Mouse (Mus musculus) liver, embryonic 16.5 days (tissue): ENCODE data around the gene Arid1b. TPM values are rescaled to one million over a fixed set of nuclear protein-coding genes. Genes with fewer than 3 reads are reported as not detected.

Experiments
- ATAC-seq: fragments of 200-750 bp; cut with Nextera tagmentation; 2 replicates; pipeline ENCODE4 v1.8.0; 2017; ENCODE audit warnings: low read depth, mild to moderate bottlenecking, moderate number of reproducible peaks, moderate library complexity
- H3K27ac ChIP-seq: fragments of 300-500 bp; sonication (generic); 2 replicates; pipeline ENCODE4 v1.5.1; 2014; ENCODE audit warnings: mild to moderate bottlenecking, low read length
- H3K27me3 ChIP-seq: fragments of 300-500 bp; sonication (generic); 2 replicates; pipeline ENCODE4 v1.6.1; 2014; ENCODE audit warnings: low read depth, low read length, mixed read lengths; ENCODE audit not compliant: control insufficient read depth, insufficient read depth
- H3K36me3 ChIP-seq: fragments of 300-500 bp; sonication (generic); 2 replicates; pipeline ENCODE4 v1.6.1; 2014; ENCODE audit warnings: mild to moderate bottlenecking; ENCODE audit not compliant: control insufficient read depth, insufficient read depth
- H3K4me1 ChIP-seq: fragments of 300-500 bp; sonication (generic); 2 replicates; pipeline ENCODE4 v1.6.1; 2014; ENCODE audit warnings: low read depth, low read length, mixed read lengths; ENCODE audit not compliant: control insufficient read depth
- H3K4me2 ChIP-seq: fragments of 300-500 bp; sonication (generic); 2 replicates; pipeline ENCODE4 v1.6.1; 2014; ENCODE audit warnings: low read depth, low read length, mixed read lengths
- H3K4me3 ChIP-seq: fragments of 300-500 bp; sonication (generic); 2 replicates; pipeline ENCODE4 v1.5.1; 2014; ENCODE audit warnings: low read depth, mild to moderate bottlenecking, low read length
- H3K9ac ChIP-seq: fragments of 300-500 bp; sonication (generic); 2 replicates; pipeline ENCODE4 v1.6.1; 2014; ENCODE audit warnings: low read depth, low read length
- H3K9me3 ChIP-seq: fragments of 300-500 bp; sonication (generic); replicated peaks from 2 replicates; pipeline ENCODE4 v1.6.1; 2016; ENCODE audit warnings: low read length; ENCODE audit not compliant: control insufficient read depth
- WGBS: fragments of 180-500 bp; shearing (Covaris S2); extraction: QIAGEN DNeasy Blood & Tissue Kit; methylation state at CpG from one replicate; pipeline ENCODE4 v1.1.7; 2014; ENCODE audit not compliant: insufficient replicate concordance; 5-methylcytosine and 5-hydroxymethylcytosine counted together
- polyA plus RNA-seq: library from polyadenylated mRNA; unstranded; fragments of >200 nt; fragmentation: Nextera tagmentation; extraction: Ambion mirVana; gene quantifications from 2 replicates; pipeline ENCODE4 v1.2.1, GENCODE M21; 2015

Gene Arid1b
- polyA plus RNA-seq, 1 experiment from 2014 or later: 3.2 TPM

DNA sequence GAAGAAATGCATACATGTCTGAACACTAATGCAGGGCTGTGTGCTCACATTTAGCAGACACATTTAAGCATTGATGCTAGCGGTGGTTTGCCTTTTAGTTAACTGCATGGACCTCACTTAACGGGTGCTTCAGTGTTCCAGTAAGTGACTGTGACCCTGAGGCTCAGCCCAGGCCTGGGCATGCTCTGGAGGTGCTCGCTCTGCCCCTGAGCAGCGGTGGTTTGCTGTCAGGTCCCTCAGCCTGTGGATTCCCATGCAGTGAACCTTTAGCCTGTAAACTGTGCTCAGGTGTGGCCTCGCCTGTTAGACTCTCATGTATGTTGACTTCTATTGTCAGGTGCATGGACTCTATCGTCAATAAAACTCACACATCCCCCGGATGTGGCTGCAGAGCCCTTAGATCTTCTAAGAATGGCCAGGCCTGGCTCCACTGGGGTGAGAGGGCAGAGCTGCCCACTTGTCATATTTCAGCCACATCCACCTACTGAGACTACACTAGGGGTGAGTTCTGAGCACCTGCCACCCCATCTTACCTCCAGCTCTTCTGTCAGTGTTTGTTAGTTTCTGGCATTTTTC is 169.2 kb downstream of the Arid1b start:
- H3K27ac ChIP-seq: no peak overlapping the region
- no peak for ATAC-seq
- WGBS: 72% methylated on average over 7 of the region's 7 CpGs

DNA sequence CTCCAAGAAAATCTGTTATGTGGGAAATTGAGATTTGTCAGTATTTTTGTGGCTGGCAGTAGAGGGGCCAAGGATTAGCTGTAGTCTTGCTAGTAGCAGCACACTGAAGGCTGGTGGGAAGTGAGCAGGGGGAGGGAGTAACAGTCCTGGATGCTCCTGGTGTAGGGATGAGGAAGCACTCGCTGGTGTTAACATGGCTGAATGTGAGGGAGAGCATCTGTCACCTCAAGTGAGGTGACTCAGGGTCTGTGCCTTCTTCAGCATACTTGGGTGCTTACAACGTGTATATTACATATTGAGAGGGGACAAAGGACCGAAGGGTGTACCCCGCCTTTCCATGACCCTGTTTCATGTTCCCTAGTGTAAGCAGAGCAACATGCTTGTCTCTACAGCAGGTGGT is 170.7 kb downstream of the Arid1b start:
- Histone ChIP-seq H3K4me2 (no peak overlapping the region), H3K9ac (no peak overlapping the region), H3K27ac (no peak overlapping the region), H3K9me3 (no peaks in the 10 kb centered on the region), H3K27me3 (no peaks in the 10 kb centered on the region), H3K4me3 (no peak overlapping the region), H3K4me1 (no peaks in the 10 kb centered on the region), H3K36me3 (no peaks in the 10 kb centered on the region)
- ATAC-seq: no peak
- 71% methylated on average over 4 of the region's 4 CpGs for WGBS

More for the DNA sequence above, 169.2 kb downstream of the Arid1b start:
- Histone ChIP-seq H3K4me2 (no peak overlapping the region), H3K9me3 (no peaks in the 10 kb centered on the region), H3K36me3 (no peaks in the 10 kb centered on the region), H3K9ac (no peak overlapping the region), H3K27me3 (no peaks in the 10 kb centered on the region), H3K4me1 (no peaks in the 10 kb centered on the region), H3K4me3 (no peak overlapping the region)

DNA sequence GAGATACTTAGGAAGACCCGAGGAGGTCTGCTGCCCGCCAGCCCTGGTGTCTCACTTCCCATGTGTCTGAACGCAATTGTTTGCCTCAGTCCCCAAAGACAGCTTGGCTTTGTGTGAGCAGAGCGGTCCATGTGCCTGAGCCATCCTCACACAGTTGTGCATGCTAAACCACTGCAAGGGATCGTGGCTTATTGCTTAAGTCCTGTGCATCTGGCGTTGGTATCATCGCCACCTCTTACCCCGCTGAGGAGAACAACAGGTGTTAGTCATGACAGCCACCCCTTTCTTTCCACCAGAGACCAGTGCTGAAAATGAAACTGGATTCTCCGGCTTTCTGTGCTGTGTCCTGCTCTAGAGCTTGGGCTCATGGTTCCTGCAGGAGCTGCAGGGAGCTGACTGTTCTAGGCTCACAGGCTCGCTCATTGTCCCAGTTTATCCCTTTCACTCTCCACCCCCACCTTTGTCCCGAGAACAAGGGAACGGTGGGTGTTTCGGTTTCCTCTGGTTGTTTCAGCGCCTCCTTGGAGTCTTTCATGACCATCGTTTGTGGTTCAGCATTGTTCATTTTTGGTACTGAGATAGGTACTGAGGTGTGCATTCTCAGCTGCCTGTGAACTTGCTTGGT is 171.2 kb downstream of the Arid1b start:
- Histone ChIP-seq H3K27ac (no peak overlapping the region), H3K4me3 (no peak overlapping the region), H3K4me1 (no peaks in the 10 kb centered on the region), H3K4me2 (no peak overlapping the region), H3K9ac (no peak overlapping the region), H3K9me3 (no peaks in the 10 kb centered on the region), H3K27me3 (no peaks in the 10 kb centered on the region), H3K36me3 (no peaks in the 10 kb centered on the region)
- WGBS: 70% methylated on average over 15 of the region's 15 CpGs
- no peak for ATAC-seq

DNA sequence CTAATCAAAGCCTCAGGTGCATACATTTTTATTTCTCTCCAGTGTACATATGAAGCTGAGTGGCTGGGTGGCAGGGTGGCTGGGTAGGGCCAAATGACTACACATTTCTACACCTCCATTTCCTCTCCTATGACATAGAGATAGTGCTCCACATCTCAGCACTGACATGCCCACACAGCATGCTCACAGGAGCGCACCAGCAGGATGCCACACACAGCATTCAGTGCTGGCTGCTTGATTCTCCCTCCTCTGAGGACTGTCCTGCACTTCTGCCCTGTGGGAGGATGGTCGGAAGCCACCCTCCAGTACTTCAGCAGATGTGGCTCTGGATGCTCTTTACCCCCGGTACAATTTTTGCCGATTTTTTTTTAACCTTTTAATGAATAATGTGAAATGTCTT is 172.0 kb downstream of the Arid1b start:
- Histone ChIP-seq H3K27ac (no peak overlapping the region), H3K36me3 (no peaks in the 10 kb centered on the region), H3K27me3 (no peaks in the 10 kb centered on the region), H3K4me3 (no peak overlapping the region), H3K9me3 (no peaks in the 10 kb centered on the region), H3K4me2 (no peak overlapping the region), H3K4me1 (no peaks in the 10 kb centered on the region), H3K9ac (no peak overlapping the region)
- WGBS: 84% methylated on average over 4 of the region's 4 CpGs
- no peak for ATAC-seq

DNA sequence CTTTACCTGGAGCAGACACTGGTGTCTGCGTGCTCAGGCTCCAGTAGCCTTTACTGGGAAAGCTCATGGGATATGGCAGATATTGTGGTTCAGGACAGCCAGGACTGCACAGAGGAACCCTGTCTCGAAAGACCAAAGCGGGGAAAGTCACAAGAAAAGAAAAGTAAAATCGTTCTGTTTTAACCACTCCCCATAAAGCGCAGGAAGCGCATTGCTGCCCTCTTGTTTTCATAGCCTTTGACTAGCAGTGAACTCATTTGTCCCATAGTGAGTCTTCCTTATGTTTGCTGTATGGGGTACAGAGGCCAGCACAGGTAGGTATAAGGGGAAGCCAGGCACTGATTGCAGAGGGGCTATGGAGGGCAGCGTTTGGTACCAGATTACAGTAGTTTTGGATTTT is 173.9 kb downstream of the Arid1b start:
- H3K4me1 ChIP-seq: no peaks in the 10 kb centered on the region; the same call in 1 of the 2 replicates
- no peak overlapping the region for H3K9ac ChIP-seq
- no peak overlapping the region for H3K27ac ChIP-seq
- no peak for ATAC-seq
- no peaks in the 10 kb centered on the region for H3K36me3 ChIP-seq
- no peaks in the 10 kb centered on the region for H3K27me3 ChIP-seq
- H3K4me3 ChIP-seq: no peak overlapping the region
- H3K9me3 ChIP-seq: no peaks in the 10 kb centered on the region
- H3K4me2 ChIP-seq: no peak overlapping the region
- WGBS: 77% methylated on average over 7 of the region's 7 CpGs

DNA sequence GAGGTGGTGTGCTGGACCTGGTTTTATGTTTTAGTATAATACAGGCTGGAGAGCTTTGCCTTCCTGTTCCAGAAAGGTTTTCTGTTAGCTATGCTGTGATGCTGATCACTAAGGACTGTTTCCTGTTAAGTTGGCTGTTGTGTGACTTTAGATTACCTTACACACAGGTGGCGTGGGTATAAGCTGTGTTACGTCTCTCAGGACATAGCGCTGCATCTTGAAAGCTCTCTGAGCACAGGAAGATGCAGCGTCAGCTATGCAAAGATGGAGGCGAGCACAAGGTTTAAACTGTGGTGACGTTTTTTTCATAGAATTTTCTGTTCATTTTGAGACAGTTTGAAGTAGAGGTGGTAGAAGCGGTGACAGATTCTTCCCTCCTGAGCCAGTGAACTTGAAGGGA is 174.5 kb downstream of the Arid1b start:
- Histone ChIP-seq H3K9ac (no peak overlapping the region), H3K9me3 (no peaks in the 10 kb centered on the region), H3K27ac (no peak overlapping the region), H3K4me3 (no peak overlapping the region), H3K4me1 (no peaks in the 10 kb centered on the region; the same call in 1 of the 2 replicates), H3K36me3 (no peaks in the 10 kb centered on the region), H3K27me3 (no peaks in the 10 kb centered on the region), H3K4me2 (no peak overlapping the region)
- WGBS: 75% methylated on average over 7 of the region's 7 CpGs
- no peak for ATAC-seq

DNA sequence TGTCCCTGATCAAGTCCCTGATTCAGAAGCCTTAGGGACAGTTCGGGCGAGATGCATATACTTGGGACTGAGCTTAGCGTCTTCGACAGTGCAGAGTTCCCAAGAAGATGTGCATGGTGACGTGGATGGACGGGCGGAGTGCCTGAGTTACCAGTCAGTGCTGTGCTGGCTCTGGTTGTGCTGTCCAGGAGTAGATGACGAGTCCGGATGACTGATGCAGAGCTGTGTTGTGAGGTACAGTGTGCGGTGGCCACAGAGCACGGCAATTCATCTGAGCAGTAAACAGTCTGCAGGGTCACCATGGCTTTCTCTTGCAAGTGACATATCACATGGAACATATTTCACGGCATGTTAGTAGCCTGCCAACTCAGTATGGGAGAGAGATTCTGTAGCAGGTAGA is 176.2 kb downstream of the Arid1b start:
- no peak overlapping the region for H3K9ac ChIP-seq
- H3K4me2 ChIP-seq: no peak overlapping the region
- no peaks in the 10 kb centered on the region for H3K27me3 ChIP-seq
- WGBS: 80% methylated on average over 12 of the region's 12 CpGs
- H3K27ac ChIP-seq: no peak overlapping the region
- H3K4me3 ChIP-seq: no peak overlapping the region
- no peaks in the 10 kb centered on the region for H3K9me3 ChIP-seq
- ATAC-seq: no peak
- no peaks in the 10 kb centered on the region for H3K36me3 ChIP-seq
- no peaks in the 10 kb centered on the region; the same call in 1 of the 2 replicates for H3K4me1 ChIP-seq

DNA sequence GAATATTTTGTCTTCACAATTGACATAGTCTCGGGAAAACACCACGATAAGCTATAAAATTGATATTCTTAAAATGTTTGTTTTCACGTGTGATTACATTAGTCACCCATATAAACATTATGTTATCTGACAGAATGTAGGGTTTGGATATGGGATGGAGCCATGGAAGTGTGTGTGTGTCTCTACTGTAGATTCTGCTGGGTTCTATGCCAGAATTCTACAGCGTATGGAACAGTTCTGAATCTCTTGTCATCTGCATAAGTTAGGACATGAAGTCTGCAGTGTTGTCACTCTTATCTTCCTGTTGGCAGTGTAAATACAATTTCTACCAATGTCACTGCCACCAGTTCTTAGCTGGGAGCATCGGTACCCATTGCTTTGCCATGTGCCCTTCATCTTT is 177.3 kb downstream of the Arid1b start:
- WGBS: 72% methylated on average over 5 of the region's 5 CpGs
- Histone ChIP-seq H3K36me3 (no peaks in the 10 kb centered on the region), H3K9me3 (no peaks in the 10 kb centered on the region), H3K4me1 (no peaks in the 10 kb centered on the region; the same call in 1 of the 2 replicates), H3K9ac (no peak overlapping the region), H3K27ac (no peak overlapping the region), H3K4me2 (no peak overlapping the region), H3K27me3 (no peaks in the 10 kb centered on the region), H3K4me3 (no peak overlapping the region)
- ATAC-seq: no peak

DNA sequence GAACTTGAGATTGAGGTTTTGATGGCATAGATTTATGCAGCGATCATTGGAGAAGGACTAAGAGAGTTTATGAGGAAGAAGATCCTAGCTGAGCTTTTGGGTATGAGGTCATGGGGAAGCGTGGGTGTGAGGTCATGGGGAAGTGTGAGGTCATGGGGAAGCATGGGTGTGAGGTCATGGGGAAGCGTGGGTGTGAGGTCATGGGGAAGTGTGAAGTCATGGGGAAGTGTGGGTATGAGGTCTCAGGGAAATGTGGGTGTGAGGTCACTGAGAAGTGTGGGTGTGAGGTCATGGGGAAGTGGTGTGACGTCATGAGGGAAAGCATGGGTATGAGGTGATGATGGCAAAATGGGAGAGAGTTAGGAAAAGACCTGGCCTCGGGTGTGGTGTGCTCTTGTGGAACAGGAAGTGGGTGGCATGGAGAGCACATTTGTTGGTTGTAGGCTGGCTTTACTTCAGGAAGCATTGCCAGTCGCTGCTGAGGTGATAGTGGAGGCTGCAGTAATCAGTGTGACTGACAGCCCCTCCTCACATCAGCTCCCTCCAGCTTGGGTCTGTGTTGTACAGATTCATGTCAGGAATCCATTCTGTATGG is 180.4 kb downstream of the Arid1b start:
- H3K4me2 ChIP-seq: no peak overlapping the region
- no peak overlapping the region for H3K9ac ChIP-seq
- H3K9me3 ChIP-seq: no peaks in the 10 kb centered on the region
- peaks cover 2% of the 10 kb centered on the region; the same call in 1 of the 2 replicates for H3K4me1 ChIP-seq
- H3K27me3 ChIP-seq: no peaks in the 10 kb centered on the region
- ATAC-seq: no peak
- no peak overlapping the region for H3K4me3 ChIP-seq
- no peak overlapping the region for H3K27ac ChIP-seq
- WGBS: 57% methylated on average over 6 of the region's 6 CpGs
- H3K36me3 ChIP-seq: no peaks in the 10 kb centered on the region
